Mouse (Mus musculus): ENCODE data around the gene Bbx. TPM values are rescaled to one million over a fixed set of nuclear protein-coding genes. Genes with fewer than 3 reads are reported as not detected.

The Bbx gene
- total and polyA plus RNA-seq, 3 experiments: 6.5 to 36.0 (median 9.2) TPM

- no peaks in the 10 kb centered on the region for H3K79me2 ChIP-seq (ENCODE audit: control insufficient read depth, insufficient read depth, low read length, poor library complexity)
- H3K4me3 ChIP-seq (ENCODE audit: control insufficient read depth in 1 of 2, insufficient read depth in 1 of 2, low read depth in 2 of 2, low read length in 2 of 2): no peak overlapping the region
- H3K9me3 ChIP-seq (replicated peaks; ENCODE audit: insufficient read depth, low read length): no peaks in the 10 kb centered on the region
- peaks cover 0 to 6% of the 10 kb centered on the region in 2 experiments; a peak in 1 of 4 replicates for H3K36me3 ChIP-seq (ENCODE audit: control insufficient read depth in 1 of 2, insufficient read depth in 2 of 2, low read length in 2 of 2)
- DNase-seq (ENCODE audit: low read depth, low spot score): peak; percentile 13
- no peak overlapping the region for H3K27ac ChIP-seq (ENCODE audit: control insufficient read depth, low read depth, low read length)
- H3K9ac ChIP-seq (ENCODE audit: control insufficient read depth, low read depth, low read length, poor library complexity, severe bottlenecking): no peak overlapping the region
- TF ChIP-seq MEF2A (IDR thresholded peaks at IDR 0.05; ENCODE audit: extremely low read depth, insufficient replicate concordance, low read depth, low read length, poor library complexity, severe bottlenecking) (no peak), CTCF (IDR thresholded peaks at IDR 0.05 in 2 of 3, conservative IDR thresholded peaks at IDR 0.05 in 1 of 3; ENCODE audit: control insufficient read depth in 1 of 3, insufficient read depth in 1 of 3, low read depth in 2 of 3, low read length in 3 of 3, poor library complexity in 1 of 3, severe bottlenecking in 1 of 3) (peak in 1 of 3 experiments; percentile 37; a peak in 2 of 6 replicates), RAD21 (IDR thresholded peaks at IDR 0.05; ENCODE audit: low read depth, low read length) (peak; percentile 31), TCF12 (IDR thresholded peaks at IDR 0.05; ENCODE audit: low read depth, low read length) (no peak), GATA1 (IDR thresholded peaks at IDR 0.05; ENCODE audit: low read depth, low read length) (no peak), SMC3 (IDR thresholded peaks at IDR 0.05; ENCODE audit: low read depth, low read length) (peak; percentile 49), SIN3A (IDR thresholded peaks at IDR 0.05; ENCODE audit: low read length) (no peak), ZMIZ1 (IDR thresholded peaks at IDR 0.05; ENCODE audit: low read depth, low read length) (no peak), KAT2A (conservative IDR thresholded peaks at IDR 0.05; ENCODE audit: low read depth, low read length) (no peak)
- no peaks in the 10 kb centered on the region for H3K4me1 ChIP-seq (ENCODE audit: control insufficient read depth in 1 of 2, insufficient read depth in 2 of 2, low read length in 2 of 2)
- H3K27me3 ChIP-seq (ENCODE audit: control insufficient read depth in 1 of 2, insufficient read depth in 2 of 2, low read length in 2 of 2): no peaks in the 10 kb centered on the region
Measured at GRCm38 (mm10) chr16:50217084-50217483, 215.1 kb downstream of the Bbx start.

- TF ChIP-seq CTCF (IDR thresholded peaks at IDR 0.05 in 2 of 3, conservative IDR thresholded peaks at IDR 0.05 in 1 of 3; ENCODE audit: control insufficient read depth in 1 of 3, insufficient read depth in 1 of 3, low read depth in 2 of 3, low read length in 3 of 3, poor library complexity in 1 of 3, severe bottlenecking in 1 of 3) (no peak), SMC3 (IDR thresholded peaks at IDR 0.05; ENCODE audit: low read depth, low read length) (no peak), POLR2AphosphoS2 (IDR thresholded peaks at IDR 0.05; ENCODE audit: low read length) (no peak), GATA1 (IDR thresholded peaks at IDR 0.05; ENCODE audit: low read depth, low read length) (no peak), CHD1 (IDR thresholded peaks at IDR 0.05; ENCODE audit: low read depth, low read length) (no peak), RCOR1 (IDR thresholded peaks at IDR 0.05; ENCODE audit: low read depth, low read length) (no peak)
- Histone ChIP-seq H3K4me1 (ENCODE audit: control insufficient read depth in 1 of 2, insufficient read depth in 2 of 2, low read length in 2 of 2) (no peaks in the 10 kb centered on the region), H3K9ac (ENCODE audit: control insufficient read depth, low read depth, low read length, poor library complexity, severe bottlenecking) (no peak overlapping the region), H3K79me2 (ENCODE audit: control insufficient read depth, insufficient read depth, low read length, poor library complexity) (no peaks in the 10 kb centered on the region), H3K36me3 (ENCODE audit: control insufficient read depth in 1 of 2, insufficient read depth in 2 of 2, low read length in 2 of 2) (peaks cover 0 to 3% of the 10 kb centered on the region in 2 experiments; a peak in 1 of 4 replicates), H3K27me3 (ENCODE audit: control insufficient read depth in 1 of 2, insufficient read depth in 2 of 2, low read length in 2 of 2) (no peaks in the 10 kb centered on the region), H3K27ac (ENCODE audit: control insufficient read depth, low read depth, low read length) (no peak overlapping the region), H3K9me3 (replicated peaks; ENCODE audit: insufficient read depth, low read length) (no peaks in the 10 kb centered on the region), H3K4me3 (ENCODE audit: control insufficient read depth in 1 of 2, insufficient read depth in 1 of 2, low read depth in 2 of 2, low read length in 2 of 2) (no peak overlapping the region)
- DNase-seq (ENCODE audit: low read depth, low spot score): no peak
Measured at GRCm38 (mm10) chr16:50211727-50212126, 220.5 kb downstream of the Bbx start.

GRCm38 (mm10) chr16:50211231-50211630 lies 221.0 kb downstream of the Bbx start:
- TF ChIP-seq CHD2 (IDR thresholded peaks at IDR 0.05; ENCODE audit: low read length) (no peak), UBTF (IDR thresholded peaks at IDR 0.05; ENCODE audit: borderline replicate concordance, insufficient read depth, low read depth, low read length) (no peak), ZNF384 (IDR thresholded peaks at IDR 0.05; ENCODE audit: low read depth, low read length) (no peak)
- H3K4me1 ChIP-seq (ENCODE audit: control insufficient read depth in 1 of 2, insufficient read depth in 2 of 2, low read length in 2 of 2): no peaks in the 10 kb centered on the region
- H3K27me3 ChIP-seq (ENCODE audit: control insufficient read depth in 1 of 2, insufficient read depth in 2 of 2, low read length in 2 of 2): no peaks in the 10 kb centered on the region
- H3K9me3 ChIP-seq (replicated peaks; ENCODE audit: insufficient read depth, low read length): no peaks in the 10 kb centered on the region
- H3K79me2 ChIP-seq (ENCODE audit: control insufficient read depth, insufficient read depth, low read length, poor library complexity): no peaks in the 10 kb centered on the region
- H3K27ac ChIP-seq (ENCODE audit: control insufficient read depth, low read depth, low read length): no peak overlapping the region
- peaks cover 0 to 3% of the 10 kb centered on the region in 2 experiments; a peak in 1 of 4 replicates for H3K36me3 ChIP-seq (ENCODE audit: control insufficient read depth in 1 of 2, insufficient read depth in 2 of 2, low read length in 2 of 2)
- no peak overlapping the region for H3K4me3 ChIP-seq (ENCODE audit: control insufficient read depth in 1 of 2, insufficient read depth in 1 of 2, low read depth in 2 of 2, low read length in 2 of 2)
- DNase-seq (ENCODE audit: low read depth, low spot score): no peak
- H3K9ac ChIP-seq (ENCODE audit: control insufficient read depth, low read depth, low read length, poor library complexity, severe bottlenecking): no peak overlapping the region

Measured in MEL (cell line).